Mouse (Mus musculus): ENCODE measurements around the gene Hsd17b13. TPM values are rescaled to one million over a fixed set of nuclear protein-coding genes. Genes with fewer than 3 reads are reported as not detected.
A peak's percentile ranks its signal among the peaks of the same experiment; 100 is the strongest.

Hsd17b13 gene
- polyA plus RNA-seq, 1 experiment from 2014 or later = not detected

- WGBS = 84% methylated on average over 6 of the region's 6 CpGs
- H3K9ac ChIP-seq (replicated peaks; ENCODE audit: low read length) = no peak overlapping the region
- ATAC-seq (ENCODE audit: low FRiP score, low TSS enrichment) (no peak), DNase-seq (no peak)
- no peak overlapping the region for H3K27ac ChIP-seq (replicated peaks; ENCODE audit: low read depth, low read length)
- H3K9me3 ChIP-seq (ENCODE audit: control insufficient read depth, low read length) = no peaks in the 10 kb centered on the region
- no peak overlapping the region for H3K4me3 ChIP-seq (replicated peaks; ENCODE audit: low read depth, low read length)
- no peaks in the 10 kb centered on the region for H3K27me3 ChIP-seq (ENCODE audit: control insufficient read depth, insufficient read depth, low read length)
- no peak overlapping the region for H3K4me2 ChIP-seq (ENCODE audit: low read length)
- no peaks in the 10 kb centered on the region for H3K4me1 ChIP-seq (ENCODE audit: control insufficient read depth, insufficient read depth, low read length)
- H3K36me3 ChIP-seq (ENCODE audit: control insufficient read depth, insufficient read depth, low read length) = no peaks in the 10 kb centered on the region
Measured at GRCm38 (mm10) chr5:103923101-103923500, 54.1 kb downstream of the Hsd17b13 start.

DNA sequence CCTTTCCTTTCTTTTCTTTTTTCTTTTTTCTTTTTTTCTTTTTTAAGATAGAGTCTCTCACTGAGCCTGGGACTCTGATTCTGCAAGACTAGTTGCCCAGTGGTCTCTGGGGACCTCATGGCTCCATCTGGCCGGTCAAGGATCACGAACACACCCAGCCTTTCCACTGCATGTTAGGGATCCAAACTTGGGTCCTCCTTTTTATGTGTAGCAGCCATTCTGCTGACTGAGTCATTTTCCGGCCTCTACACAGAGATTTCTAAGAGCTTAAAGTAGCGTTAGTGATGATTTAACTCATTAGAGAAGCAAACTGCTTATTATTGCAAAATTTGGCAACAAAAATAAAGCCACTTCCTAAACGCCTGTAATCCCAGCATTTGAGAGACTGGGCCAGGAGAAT is 54.8 kb downstream of the Hsd17b13 start:
- 76% methylated on average over 5 of the region's 5 CpGs for whole genome bisulfite sequencing
- Histone ChIP-seq H3K4me2 (ENCODE audit: low read length) (no peak overlapping the region), H3K9ac (replicated peaks; ENCODE audit: low read length) (no peak overlapping the region), H3K27me3 (ENCODE audit: control insufficient read depth, insufficient read depth, low read length) (no peaks in the 10 kb centered on the region), H3K4me3 (replicated peaks; ENCODE audit: low read depth, low read length) (no peak overlapping the region), H3K36me3 (ENCODE audit: control insufficient read depth, insufficient read depth, low read length) (no peaks in the 10 kb centered on the region), H3K9me3 (ENCODE audit: control insufficient read depth, low read length) (no peaks in the 10 kb centered on the region), H3K4me1 (ENCODE audit: control insufficient read depth, insufficient read depth, low read length) (no peaks in the 10 kb centered on the region), H3K27ac (replicated peaks; ENCODE audit: low read depth, low read length) (no peak overlapping the region)
- no peak for DNase-seq
- ATAC-seq (ENCODE audit: low FRiP score, low TSS enrichment) = no peak

GRCm38 (mm10) chr5:103919497-103919896 is 57.7 kb downstream of the Hsd17b13 start:
- no peak for ATAC-seq (ENCODE audit: low FRiP score, low TSS enrichment)
- Histone ChIP-seq H3K36me3 (ENCODE audit: control insufficient read depth, insufficient read depth, low read length) (no peaks in the 10 kb centered on the region), H3K9me3 (ENCODE audit: control insufficient read depth, low read length) (no peaks in the 10 kb centered on the region), H3K9ac (replicated peaks; ENCODE audit: low read length) (no peak overlapping the region), H3K4me2 (ENCODE audit: low read length) (no peak overlapping the region), H3K4me3 (replicated peaks; ENCODE audit: low read depth, low read length) (no peak overlapping the region), H3K27ac (replicated peaks; ENCODE audit: low read depth, low read length) (no peak overlapping the region), H3K27me3 (ENCODE audit: control insufficient read depth, insufficient read depth, low read length) (no peaks in the 10 kb centered on the region), H3K4me1 (ENCODE audit: control insufficient read depth, insufficient read depth, low read length) (no peaks in the 10 kb centered on the region)
- 93% methylated on average over 4 of the region's 4 CpGs for WGBS
- no peak for DNase-seq

GRCm38 (mm10) chr5:103918233-103918632 is 59.0 kb downstream of the Hsd17b13 start:
- WGBS = 87% methylated on average over 3 of the region's 3 CpGs
- Histone ChIP-seq H3K36me3 (ENCODE audit: control insufficient read depth, insufficient read depth, low read length) (no peaks in the 10 kb centered on the region), H3K4me3 (replicated peaks; ENCODE audit: low read depth, low read length) (no peak overlapping the region), H3K4me1 (ENCODE audit: control insufficient read depth, insufficient read depth, low read length) (no peaks in the 10 kb centered on the region), H3K9me3 (ENCODE audit: control insufficient read depth, low read length) (no peaks in the 10 kb centered on the region), H3K27me3 (ENCODE audit: control insufficient read depth, insufficient read depth, low read length) (no peaks in the 10 kb centered on the region), H3K27ac (replicated peaks; ENCODE audit: low read depth, low read length) (no peak overlapping the region), H3K9ac (replicated peaks; ENCODE audit: low read length) (no peak overlapping the region), H3K4me2 (ENCODE audit: low read length) (no peak overlapping the region)
- ATAC-seq (ENCODE audit: low FRiP score, low TSS enrichment) (no peak), DNase-seq (no peak)

- ATAC-seq (ENCODE audit: low FRiP score, low TSS enrichment) = no peak
- Histone ChIP-seq H3K4me3 (replicated peaks; ENCODE audit: low read depth, low read length) (no peak overlapping the region), H3K27me3 (ENCODE audit: control insufficient read depth, insufficient read depth, low read length) (no peaks in the 10 kb centered on the region), H3K4me1 (ENCODE audit: control insufficient read depth, insufficient read depth, low read length) (no peaks in the 10 kb centered on the region), H3K27ac (replicated peaks; ENCODE audit: low read depth, low read length) (0 out of 2 replicates have a peak overlapping the region, but pooled peaks have one; percentile 21), H3K36me3 (ENCODE audit: control insufficient read depth, insufficient read depth, low read length) (no peaks in the 10 kb centered on the region), H3K9me3 (ENCODE audit: control insufficient read depth, low read length) (no peaks in the 10 kb centered on the region), H3K9ac (replicated peaks; ENCODE audit: low read length) (no peak overlapping the region), H3K4me2 (ENCODE audit: low read length) (no peak overlapping the region)
- peak; percentile 52 for DNase-seq
- WGBS = 49% methylated on average over 8 of the region's 8 CpGs
Measured at GRCm38 (mm10) chr5:103917357-103917895, 59.8 kb downstream of the Hsd17b13 start.

DNA sequence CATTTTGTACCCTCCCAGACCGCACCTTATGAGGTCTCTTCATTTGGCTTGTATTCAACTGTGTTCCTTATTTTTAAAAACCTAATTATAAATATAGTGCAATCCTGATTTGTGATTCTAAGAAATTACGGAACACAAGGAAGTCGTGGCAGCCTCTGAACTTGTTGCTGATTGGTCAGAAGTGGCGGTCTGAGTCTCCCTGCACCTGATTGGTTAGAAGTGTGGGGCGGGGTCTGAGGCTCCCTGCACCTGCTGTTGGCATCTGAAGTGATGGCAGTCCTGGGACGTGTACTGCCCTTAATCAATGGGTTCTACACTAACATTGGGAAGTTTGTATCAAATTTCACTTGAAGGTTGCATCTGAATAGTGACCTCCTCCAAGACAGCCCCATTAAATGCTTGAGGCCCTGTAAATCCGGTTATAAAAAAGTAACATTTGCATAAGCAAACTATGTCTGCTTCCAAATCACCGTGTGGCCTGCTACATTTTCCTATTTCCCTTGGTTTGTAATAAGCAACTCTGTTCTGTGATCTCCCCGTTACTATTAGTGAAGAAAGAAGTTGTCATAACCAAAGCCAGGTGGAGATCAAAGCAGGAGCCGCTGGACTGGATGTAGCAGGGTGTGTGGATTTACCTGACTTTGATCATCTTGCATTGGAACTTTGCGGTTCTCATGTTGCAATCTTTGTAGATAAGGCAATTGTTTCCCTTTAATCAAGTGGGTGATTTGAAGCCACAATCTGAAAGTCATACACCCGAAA is 60.4 kb downstream of the Hsd17b13 start:
- Histone ChIP-seq H3K4me3 (replicated peaks; ENCODE audit: low read depth, low read length) (no peak overlapping the region), H3K9ac (replicated peaks; ENCODE audit: low read length) (no peak overlapping the region), H3K9me3 (ENCODE audit: control insufficient read depth, low read length) (no peaks in the 10 kb centered on the region), H3K4me2 (ENCODE audit: low read length) (no peak overlapping the region), H3K4me1 (ENCODE audit: control insufficient read depth, insufficient read depth, low read length) (no peaks in the 10 kb centered on the region), H3K36me3 (ENCODE audit: control insufficient read depth, insufficient read depth, low read length) (no peaks in the 10 kb centered on the region), H3K27ac (replicated peaks; ENCODE audit: low read depth, low read length) (no peak overlapping the region), H3K27me3 (ENCODE audit: control insufficient read depth, insufficient read depth, low read length) (no peaks in the 10 kb centered on the region)
- WGBS = 65% methylated on average over 12 of the region's 12 CpGs
- no peak for ATAC-seq (ENCODE audit: low FRiP score, low TSS enrichment)
- DNase-seq = no peak

DNA sequence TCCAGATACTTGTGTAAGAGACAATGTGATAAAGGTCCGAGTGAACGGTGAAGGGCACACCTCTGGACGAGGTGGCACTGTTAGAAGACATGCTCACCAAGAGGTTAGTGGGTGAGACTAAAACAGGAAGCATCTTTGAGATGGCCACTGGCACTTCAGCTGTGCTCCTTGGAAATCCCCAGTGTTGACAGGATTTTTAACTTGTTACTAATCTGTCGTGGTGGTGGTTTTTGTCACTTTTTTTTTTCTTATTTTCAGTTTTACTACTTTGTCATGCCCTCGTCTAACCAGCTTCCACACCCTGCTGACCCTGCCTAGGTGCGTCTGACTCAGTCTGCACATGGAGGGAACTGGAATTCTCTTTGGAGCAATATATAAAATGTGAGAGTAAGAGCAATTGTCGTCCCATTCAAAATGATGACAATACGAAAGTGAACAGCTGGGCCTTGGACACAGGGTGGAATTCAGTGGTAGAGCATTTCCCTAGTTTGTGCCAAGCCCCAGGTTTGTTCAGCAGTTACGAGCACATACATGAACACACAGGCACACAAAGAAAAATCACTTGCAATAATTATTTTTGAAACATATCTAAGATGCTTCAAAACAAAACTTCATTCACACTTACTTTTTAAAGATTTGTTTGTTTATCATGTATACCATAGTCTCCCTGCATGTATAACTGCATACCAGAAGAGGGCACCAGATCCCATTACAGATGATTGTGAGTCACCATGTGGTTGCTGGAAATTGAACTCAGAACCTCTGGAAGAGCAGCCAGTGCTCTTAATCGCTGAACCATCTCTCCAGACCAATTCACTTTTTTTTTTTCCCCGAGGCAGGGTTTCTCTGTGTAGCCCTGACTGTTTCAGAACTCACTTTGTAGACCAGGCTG is 62.6 kb downstream of the Hsd17b13 start:
- no peak overlapping the region for H3K4me2 ChIP-seq (ENCODE audit: low read length)
- no peak overlapping the region for H3K27ac ChIP-seq (replicated peaks; ENCODE audit: low read depth, low read length)
- ATAC-seq (ENCODE audit: low FRiP score, low TSS enrichment) (no peak), DNase-seq (no peak)
- no peak overlapping the region for H3K9ac ChIP-seq (replicated peaks; ENCODE audit: low read length)
- no peaks in the 10 kb centered on the region for H3K9me3 ChIP-seq (ENCODE audit: control insufficient read depth, low read length)
- no peaks in the 10 kb centered on the region for H3K27me3 ChIP-seq (ENCODE audit: control insufficient read depth, insufficient read depth, low read length)
- no peaks in the 10 kb centered on the region for H3K36me3 ChIP-seq (ENCODE audit: control insufficient read depth, insufficient read depth, low read length)
- 74% methylated on average over 11 of the region's 11 CpGs for WGBS
- H3K4me1 ChIP-seq (ENCODE audit: control insufficient read depth, insufficient read depth, low read length) = 0 out of 2 replicates have a peak, but pooled peaks cover 5% of the 10 kb centered on the region
- no peak overlapping the region for H3K4me3 ChIP-seq (replicated peaks; ENCODE audit: low read depth, low read length)

DNA sequence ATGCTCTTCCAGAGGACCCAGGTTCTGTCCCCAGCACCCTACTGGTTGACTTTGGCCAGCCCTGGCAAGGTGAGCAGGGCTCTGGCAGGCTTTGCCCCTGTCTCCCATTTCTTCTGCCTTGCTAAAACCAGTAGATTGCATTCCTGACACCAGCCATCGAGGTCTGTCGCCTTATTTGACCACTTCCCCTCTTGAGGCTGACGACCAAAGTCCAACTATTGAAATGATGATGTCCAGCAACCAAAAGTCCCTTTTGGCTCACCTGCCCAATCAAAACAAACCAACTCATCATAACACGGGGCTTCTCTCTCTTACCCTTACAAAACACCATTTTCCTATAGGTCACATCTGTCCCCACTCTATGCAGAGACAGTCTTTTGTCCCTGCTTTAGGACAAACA is 64.1 kb downstream of the Hsd17b13 start:
- Histone ChIP-seq H3K4me2 (ENCODE audit: low read length) (no peak overlapping the region), H3K9me3 (ENCODE audit: control insufficient read depth, low read length) (no peaks in the 10 kb centered on the region), H3K4me1 (ENCODE audit: control insufficient read depth, insufficient read depth, low read length) (0 out of 2 replicates have a peak, but pooled peaks cover 5% of the 10 kb centered on the region), H3K27me3 (ENCODE audit: control insufficient read depth, insufficient read depth, low read length) (no peaks in the 10 kb centered on the region), H3K27ac (replicated peaks; ENCODE audit: low read depth, low read length) (no peak overlapping the region), H3K9ac (replicated peaks; ENCODE audit: low read length) (no peak overlapping the region), H3K4me3 (replicated peaks; ENCODE audit: low read depth, low read length) (no peak overlapping the region), H3K36me3 (ENCODE audit: control insufficient read depth, insufficient read depth, low read length) (no peaks in the 10 kb centered on the region)
- DNase-seq (no peak), ATAC-seq (ENCODE audit: low FRiP score, low TSS enrichment) (no peak)
- WGBS = 66% methylated on average over 4 of the region's 4 CpGs
